Comparison of ENCODE assay signal across 26 mouse cellular contexts in genomic region chr17:79897666-79898065, GRCm38 (mm10).
"Had no signal": no experiment of that assay in that cellular context is flagged by ENCODE, and none has a peak within 500 bp of the region (broad histone marks: within the 10 kb centered on the region; RNA-seq: fewer than 3 reads in every experiment).

No protein-coding gene starts in this region.

- H3K9me3 ChIP-seq: heart, embryonic 13.5 days; heart, embryonic 15.5 days; hindbrain, embryonic 13.5 days; hindbrain, embryonic 15.5 days; kidney, embryonic 15.5 days; limb, embryonic 13.5 days; limb, embryonic 15.5 days; liver, embryonic 12.5 days had no signal

- ATAC-seq: hindbrain, postnatal 0 days; intestine, embryonic 16.5 days; liver, embryonic 12.5 days had no signal

- H3K4me2 ChIP-seq: heart, embryonic 11.5 days; heart, embryonic 13.5 days; heart, embryonic 15.5 days; hindbrain, embryonic 13.5 days; hindbrain, embryonic 15.5 days; kidney, embryonic 15.5 days; limb, embryonic 13.5 days; limb, embryonic 15.5 days; liver, embryonic 12.5 days had no signal

- H3K4me3 ChIP-seq: heart, adult 2 months; heart, embryonic 13.5 days; heart, embryonic 15.5 days; hindbrain, embryonic 13.5 days; hindbrain, embryonic 15.5 days; kidney, embryonic 15.5 days; limb, embryonic 13.5 days; limb, embryonic 15.5 days; liver, embryonic 12.5 days had no signal

- H3K27ac ChIP-seq: heart, adult 2 months; heart, embryonic 13.5 days; heart, embryonic 15.5 days; hindbrain, embryonic 13.5 days; hindbrain, embryonic 15.5 days; hindbrain, postnatal 0 days; kidney, embryonic 15.5 days; kidney, postnatal 0 days; limb, embryonic 13.5 days; limb, embryonic 15.5 days; liver, embryonic 12.5 days; liver, embryonic 14.5 days had no signal

- H3K36me3 ChIP-seq: heart, embryonic 13.5 days; heart, embryonic 15.5 days; hindbrain, embryonic 13.5 days; hindbrain, embryonic 15.5 days; kidney, embryonic 15.5 days; limb, embryonic 13.5 days; limb, embryonic 15.5 days; liver, embryonic 12.5 days had no signal

- DNase-seq: gastrocnemius, postnatal 14 days; gastrocnemius, postnatal 36 days; heart, adult 2 months; heart, postnatal 14 days; heart, postnatal 36 days; kidney, adult 11 months; kidney, adult 2 months; kidney, adult 9 months; kidney, postnatal 14 days; kidney, postnatal 36 days; layer of hippocampus, adult 9-11 months; layer of hippocampus, postnatal 36 days; left cerebral cortex, postnatal 4 days had no signal

- H3K9ac ChIP-seq: heart, embryonic 13.5 days; heart, embryonic 15.5 days; hindbrain, embryonic 13.5 days; hindbrain, embryonic 15.5 days; kidney, embryonic 15.5 days; limb, embryonic 13.5 days; limb, embryonic 15.5 days; liver, embryonic 12.5 days; liver, embryonic 14.5 days had no signal
